Mouse (Mus musculus): ENCODE measurements around the gene Tcf3. TPM values are rescaled to one million over a fixed set of nuclear protein-coding genes. Genes with fewer than 3 reads are reported as not detected.
A peak's percentile ranks its signal among the peaks of the same experiment; 100 is the strongest.

The Tcf3 gene
- total RNA-seq, 2 experiments from 2014 or later, result 29.9 to 33.5 TPM

DNA sequence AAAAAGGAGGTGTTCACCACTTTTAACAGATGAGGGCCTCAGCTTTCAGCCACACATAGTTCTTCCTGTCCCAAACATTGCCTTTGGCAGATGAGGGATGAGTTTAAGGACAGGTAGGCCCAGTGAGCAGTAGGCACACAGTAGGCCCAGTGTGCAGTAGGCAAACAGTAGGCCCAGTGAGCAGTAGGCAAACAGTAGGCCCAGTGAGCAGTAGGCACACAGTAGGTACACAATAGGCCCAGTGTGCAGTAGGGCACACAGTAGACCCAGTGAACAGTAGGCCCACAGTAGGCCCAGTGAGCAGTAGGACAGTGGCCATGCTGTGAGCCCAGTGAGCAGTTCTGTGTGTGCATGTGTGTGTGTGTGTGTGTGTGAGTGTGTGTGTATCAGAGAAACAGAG, 6.6 kb upstream of the Tcf3 start:
- ATAC-seq (replicated peaks; ENCODE audit: poor library complexity), result no peak

GRCm38 (mm10) chr10:80437973-80438372, 4.5 kb upstream of the Tcf3 start:
- ATAC-seq (replicated peaks; ENCODE audit: poor library complexity), result no peak

DNA sequence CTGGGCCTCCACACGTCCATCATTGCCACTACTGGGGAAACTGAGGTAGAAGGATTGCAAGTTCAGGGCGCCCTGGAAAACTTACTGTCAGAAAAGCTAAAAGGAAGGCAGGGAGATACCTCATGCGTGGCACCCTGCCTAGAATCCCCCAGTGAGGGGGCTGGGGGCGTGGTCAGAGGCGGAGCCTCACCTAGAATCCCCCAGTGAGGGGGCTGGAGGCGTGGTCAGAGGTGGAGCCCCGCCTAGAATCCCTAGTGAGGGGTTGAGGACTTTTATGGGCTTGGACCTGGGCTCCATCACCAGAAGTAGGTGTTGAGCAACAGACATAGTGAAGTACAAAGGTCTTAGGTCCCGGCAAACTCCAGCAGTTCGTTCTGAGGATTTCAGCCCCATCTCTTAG, 2.8 kb upstream of the Tcf3 start:
- no peak for ATAC-seq (replicated peaks; ENCODE audit: poor library complexity)

- ATAC-seq (replicated peaks; ENCODE audit: poor library complexity), result peak; percentile 32
Measured at GRCm38 (mm10) chr10:80435764-80436163, 2.3 kb upstream of the Tcf3 start.

- ATAC-seq (replicated peaks; ENCODE audit: poor library complexity), result no peak
Measured at GRCm38 (mm10) chr10:80434823-80435222, 1.4 kb upstream of the Tcf3 start.

- ATAC-seq (replicated peaks; ENCODE audit: poor library complexity), result no peak; the same call in 1 of the 2 replicates
Measured at GRCm38 (mm10) chr10:80434233-80434592, 766 bp upstream of the Tcf3 start.

DNA sequence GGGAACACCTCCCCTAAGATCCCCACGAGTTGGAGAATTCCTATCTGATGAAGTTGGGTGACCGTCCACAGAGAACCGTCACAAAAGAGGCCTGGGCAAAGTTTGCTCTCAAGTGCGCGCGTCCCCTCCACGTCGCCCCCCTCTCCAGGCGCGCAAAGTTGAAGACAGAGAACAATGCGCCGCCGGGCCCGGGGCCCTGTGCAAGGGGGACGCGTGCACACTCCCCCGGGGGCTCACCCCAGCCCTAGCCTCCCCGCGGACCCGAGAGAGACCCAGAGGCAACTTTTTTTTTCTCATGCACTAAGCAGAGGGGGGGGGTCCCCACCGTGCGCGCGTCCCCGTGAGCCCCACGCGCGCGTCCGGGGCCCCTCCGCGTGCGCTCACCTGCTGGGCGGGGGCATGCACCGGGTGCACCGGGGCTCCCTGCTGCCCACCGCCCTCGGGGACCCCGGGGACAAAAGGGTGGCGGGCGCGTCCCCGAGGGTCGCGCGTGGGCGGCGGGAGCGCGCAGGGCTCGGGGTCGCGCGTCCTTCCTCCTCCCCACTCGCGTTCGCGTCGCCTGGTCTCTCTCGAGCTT, 423 bp downstream of the Tcf3 start:
- no peak for ATAC-seq (replicated peaks; ENCODE audit: poor library complexity)

DNA sequence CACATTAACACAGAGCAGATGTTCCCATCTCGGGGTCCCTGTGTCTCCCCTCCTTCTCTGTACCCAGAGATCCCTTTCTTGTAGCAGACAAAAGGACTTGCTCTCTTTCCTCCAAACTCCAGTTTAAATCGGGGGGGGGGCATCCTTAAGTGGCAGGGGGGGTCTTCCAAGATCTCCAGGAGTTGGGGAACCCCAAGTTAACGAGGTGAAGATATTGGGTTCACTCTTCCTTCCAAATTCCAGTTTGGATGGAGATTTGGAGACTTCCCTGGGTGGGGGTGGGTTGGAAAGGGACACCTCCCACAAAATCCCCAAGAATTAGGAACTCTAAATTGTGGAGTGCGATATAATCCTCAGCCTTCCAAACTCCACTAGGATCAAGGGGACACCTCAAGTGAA, 1.1 kb downstream of the Tcf3 start:
- no peak for ATAC-seq (replicated peaks; ENCODE audit: poor library complexity)

DNA sequence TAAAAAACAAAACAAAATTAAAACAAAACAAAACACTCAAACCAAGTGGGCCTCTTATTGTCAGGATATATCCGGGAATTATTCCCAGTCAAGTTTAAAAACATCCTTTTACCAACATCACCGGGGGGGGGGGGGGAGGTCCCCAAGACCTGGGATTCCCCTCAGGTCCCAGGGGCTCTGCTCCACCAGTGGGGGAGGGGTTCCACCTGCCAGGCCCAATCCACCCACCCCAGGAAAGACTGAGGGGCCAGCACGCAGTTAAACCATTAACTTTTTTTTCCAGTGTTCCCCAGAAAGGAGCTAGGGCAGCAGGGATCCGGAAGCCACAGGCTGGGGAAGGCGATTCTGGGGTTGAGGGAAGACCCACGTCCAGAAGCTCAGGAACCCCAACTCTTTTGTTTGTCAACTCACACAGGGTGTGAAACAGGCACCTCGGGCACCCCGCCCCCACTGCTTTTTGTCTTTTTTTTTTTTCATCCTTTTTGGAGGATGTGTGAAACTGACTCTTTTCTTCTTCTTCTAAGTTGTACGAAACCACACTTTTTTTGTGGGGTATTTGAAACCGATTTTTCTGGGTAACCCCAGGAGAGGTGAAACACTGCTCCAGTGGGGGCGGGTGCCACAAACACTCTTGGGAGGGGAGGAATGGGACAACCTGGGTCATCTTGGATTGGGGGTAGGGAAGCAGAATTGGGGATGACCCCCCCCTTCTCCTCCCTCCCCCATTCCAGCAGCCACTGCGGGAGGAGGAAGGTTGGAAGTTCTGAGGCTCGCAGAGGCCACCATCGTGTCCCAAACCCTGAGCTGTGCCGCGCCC, 1.7 kb downstream of the Tcf3 start:
- no peak for ATAC-seq (replicated peaks; ENCODE audit: poor library complexity)

DNA sequence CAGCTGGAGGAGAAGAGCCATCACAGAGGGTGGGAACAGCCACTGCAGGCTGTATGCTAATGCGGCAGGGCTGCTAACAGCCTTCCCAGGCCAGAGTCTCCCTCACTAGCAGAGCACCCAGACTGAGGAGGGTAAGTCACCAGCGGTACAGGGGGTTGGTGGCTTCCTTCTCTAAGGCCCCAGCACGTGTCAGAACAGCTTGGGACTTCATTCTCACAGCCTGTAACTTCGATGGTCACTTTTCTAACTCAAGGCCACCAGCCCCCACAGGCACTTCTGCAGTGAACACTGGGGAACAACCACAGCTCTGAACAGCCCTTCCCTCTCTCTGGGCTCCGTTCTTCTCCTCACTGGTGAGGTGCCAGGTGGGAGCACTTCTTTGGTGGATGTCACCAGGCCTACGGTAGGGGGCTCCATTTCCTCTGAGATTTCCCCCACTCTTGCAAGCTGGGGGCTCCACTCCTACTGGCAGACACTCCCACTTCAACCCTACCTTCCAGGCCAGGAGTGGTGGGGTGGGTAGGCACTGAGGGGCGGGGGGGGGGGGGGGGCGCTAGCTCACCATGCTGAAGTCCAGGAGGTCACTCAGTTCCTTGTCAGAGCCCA, 3.0 kb downstream of the Tcf3 start:
- ATAC-seq (replicated peaks; ENCODE audit: poor library complexity), result no peak

DNA sequence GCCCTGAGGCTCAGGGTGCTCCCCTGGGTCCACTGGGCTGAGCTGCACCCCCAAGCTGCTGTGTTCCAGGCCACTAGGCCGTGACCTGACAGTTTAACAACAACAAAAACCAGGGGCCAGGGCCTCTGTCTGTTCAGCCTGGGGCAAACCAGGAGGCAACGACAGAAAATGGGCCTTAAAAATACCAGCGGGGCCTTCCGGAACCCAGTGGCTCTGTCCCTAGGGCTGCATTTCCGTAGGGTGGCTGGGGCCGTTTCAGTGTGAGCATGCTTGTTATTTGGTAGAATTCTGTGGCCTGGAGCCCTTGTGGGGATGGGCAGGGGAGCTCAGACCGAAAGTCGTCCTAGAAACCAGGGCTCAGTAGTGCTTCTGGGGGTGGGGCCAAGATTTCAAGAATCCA, 3.6 kb downstream of the Tcf3 start:
- ATAC-seq (replicated peaks; ENCODE audit: poor library complexity), result no peak

DNA sequence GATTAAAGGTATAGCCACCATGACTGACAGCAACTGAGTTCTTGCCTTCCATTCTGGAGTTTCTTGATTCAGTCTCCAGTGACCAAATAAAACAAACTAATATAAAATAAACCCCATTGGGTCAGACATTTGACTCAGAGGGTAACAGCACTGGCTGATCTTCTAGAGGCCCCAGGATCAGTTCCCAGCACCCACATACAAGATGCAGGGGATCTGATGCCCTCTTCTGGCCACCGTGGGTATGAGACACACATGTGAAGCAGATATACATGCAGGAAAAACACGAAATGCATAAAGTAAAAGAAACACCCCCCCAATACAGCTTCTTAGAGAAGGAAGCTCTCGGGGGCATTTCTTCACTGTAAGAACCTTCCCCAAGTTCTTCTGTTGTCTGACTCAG, 8.4 kb downstream of the Tcf3 start:
- no peak for ATAC-seq (replicated peaks; ENCODE audit: poor library complexity)

- ATAC-seq (replicated peaks; ENCODE audit: poor library complexity), result peak; percentile 51
Measured at GRCm38 (mm10) chr10:80423562-80423961, 9.9 kb downstream of the Tcf3 start.

DNA sequence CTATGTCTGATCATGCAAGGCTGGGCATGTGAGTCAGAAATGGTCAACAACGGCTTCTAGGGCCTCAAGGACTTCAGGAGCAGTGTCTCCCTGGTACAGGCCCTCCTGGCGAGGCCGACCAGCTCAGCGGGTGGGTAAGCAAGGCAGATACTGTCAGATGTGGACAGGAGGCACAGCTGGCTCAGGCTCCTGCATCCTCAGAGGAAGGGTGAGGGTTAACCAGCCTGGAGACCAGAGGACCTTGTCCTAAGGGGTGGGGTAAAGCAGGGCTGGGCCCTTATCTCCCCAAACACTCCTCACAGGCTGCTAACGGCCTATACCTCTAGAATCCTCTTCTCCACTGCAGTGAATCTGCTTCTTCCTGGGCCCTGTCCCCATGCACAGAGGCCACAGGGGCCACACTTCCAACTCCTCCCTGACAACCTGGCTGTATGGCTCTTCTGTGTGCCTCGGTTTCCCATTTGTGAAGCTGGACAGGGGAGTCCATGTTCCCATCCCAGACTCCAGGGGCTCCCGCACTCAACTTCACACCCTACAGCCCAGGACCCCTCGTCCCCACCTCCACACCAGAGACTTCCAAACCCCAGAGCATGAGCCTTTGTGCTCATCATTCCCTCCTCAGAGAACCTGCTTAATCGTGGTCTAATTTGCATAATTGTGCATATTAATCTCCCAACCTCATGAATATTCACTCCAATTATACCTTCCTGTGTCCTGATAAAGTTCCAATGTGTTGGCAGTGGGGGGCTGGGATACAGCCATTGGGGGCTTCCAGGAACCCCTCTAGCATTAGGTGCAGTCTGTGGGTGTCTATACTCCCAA, 11.6 kb downstream of the Tcf3 start:
- ATAC-seq (replicated peaks; ENCODE audit: poor library complexity), result peak; percentile 86

DNA sequence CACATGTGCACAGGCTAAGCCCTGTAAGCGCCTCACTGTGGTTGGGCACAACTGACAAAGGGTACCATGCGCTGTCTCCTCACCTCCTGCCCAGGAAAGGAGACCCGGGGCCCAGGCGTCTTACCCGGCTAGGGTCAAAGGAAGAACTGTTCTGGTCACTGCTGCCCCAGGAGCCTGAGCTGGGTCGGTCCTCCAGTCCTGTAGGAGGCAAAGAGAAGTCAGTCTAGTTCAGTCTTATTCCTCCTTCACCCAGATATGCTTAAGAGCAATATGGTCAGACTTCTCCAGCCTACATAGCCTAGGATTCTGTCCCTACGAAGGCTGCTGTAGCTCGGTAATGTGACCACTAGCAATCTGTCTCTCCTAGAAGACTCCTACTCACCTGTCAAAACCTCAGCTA, 12.2 kb downstream of the Tcf3 start:
- ATAC-seq (replicated peaks; ENCODE audit: poor library complexity), result no peak

DNA sequence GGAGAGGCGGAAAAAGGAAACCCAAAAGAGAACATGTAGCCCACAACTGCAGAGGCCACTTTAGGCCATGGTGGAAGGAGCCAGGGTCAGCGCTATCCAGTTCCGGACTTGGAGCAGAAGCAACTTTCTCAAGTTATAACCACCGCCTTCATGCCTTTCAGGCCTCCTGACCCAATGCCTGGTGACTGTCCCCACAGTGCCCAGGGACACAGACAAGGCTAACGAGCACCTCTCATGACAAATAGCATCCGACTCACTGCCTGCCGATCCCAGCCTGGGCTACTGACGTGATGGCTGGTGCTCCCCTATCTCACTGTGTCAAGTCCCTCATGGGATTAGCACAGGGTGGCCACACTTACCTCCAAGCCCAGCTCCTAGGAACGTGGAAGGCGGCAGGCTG, 12.7 kb downstream of the Tcf3 start:
- ATAC-seq (replicated peaks; ENCODE audit: poor library complexity), result no peak

GRCm38 (mm10) chr10:80419419-80419818, 14.0 kb downstream of the Tcf3 start:
- ATAC-seq (replicated peaks; ENCODE audit: poor library complexity), result no peak

DNA sequence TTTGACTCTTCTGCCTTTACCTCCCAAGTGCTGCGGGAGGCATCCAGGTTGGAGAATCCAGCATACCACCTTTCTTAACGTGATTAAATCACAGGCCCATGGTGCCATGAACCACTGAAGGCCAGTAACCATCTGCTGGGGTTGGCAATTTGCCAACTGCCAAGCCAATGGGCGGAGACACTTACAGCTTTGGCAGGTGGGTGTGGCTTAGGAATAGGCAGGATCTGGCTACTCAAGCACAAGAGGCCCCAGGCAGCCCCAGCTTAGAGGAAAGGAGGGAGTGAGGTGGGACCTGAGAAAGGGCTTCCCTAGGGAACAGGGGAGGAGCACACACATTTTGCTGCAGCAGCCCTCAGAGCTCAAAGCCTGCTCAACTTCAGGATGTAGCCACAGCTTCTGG, 15.1 kb downstream of the Tcf3 start:
- 0 out of 2 replicates have a peak, but pooled peaks have one; percentile 17 for ATAC-seq (replicated peaks; ENCODE audit: poor library complexity)

- no peak for ATAC-seq (replicated peaks; ENCODE audit: poor library complexity)
Measured at GRCm38 (mm10) chr10:80417841-80418240, 15.6 kb downstream of the Tcf3 start.

GRCm38 (mm10) chr10:80417371-80417770, 16.1 kb downstream of the Tcf3 start:
- ATAC-seq (replicated peaks; ENCODE audit: poor library complexity), result no peak

DNA sequence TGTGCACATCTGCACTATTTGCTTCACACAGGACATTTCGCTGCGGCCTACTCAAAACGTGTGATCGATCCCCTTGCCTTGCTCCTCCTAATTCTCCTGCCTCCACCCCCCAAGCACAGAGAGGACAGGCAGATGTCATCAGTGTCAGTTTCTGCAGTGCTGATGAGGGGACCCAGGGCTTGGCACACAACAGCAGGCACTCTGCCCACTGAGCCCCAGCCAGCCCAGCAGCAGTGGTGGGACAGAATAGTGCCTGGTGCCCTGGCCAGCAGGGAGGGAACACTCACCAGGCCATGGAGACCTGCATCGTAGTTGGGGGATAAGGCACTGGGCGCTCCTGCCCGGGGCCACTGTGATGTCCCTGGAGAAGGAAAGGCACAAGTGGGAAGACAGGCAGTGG, 17.9 kb downstream of the Tcf3 start:
- no peak for ATAC-seq (replicated peaks; ENCODE audit: poor library complexity)

Data from megakaryocyte progenitor cell, adult 5-6 weeks (primary cell).